Mouse (Mus musculus) liver, embryonic 11.5 days (tissue): ENCODE measurements around the gene Tas2r118. TPM values are rescaled to one million over a fixed set of nuclear protein-coding genes. Genes with fewer than 3 reads are reported as not detected.

Source experiments
- ATAC-seq: fragments of 200-750 bp; cut with Nextera tagmentation; replicated peaks from 2 replicates; pipeline ENCODE4 v1.8.0; 2017; ENCODE audit warnings: moderate number of reproducible peaks, mild to moderate bottlenecking, moderate TSS enrichment, moderate library complexity; ENCODE audit not compliant: low FRiP score
- DNase-seq: peaks from one replicate; pipeline ENCODE4 v3.0.0-alpha.2; 2017; ENCODE audit warnings: low spot score
- H3K27ac ChIP-seq: fragments of 300-500 bp; sonication (generic); 2 replicates; pipeline ENCODE4 v1.5.1; 2014; ENCODE audit warnings: mild to moderate bottlenecking, low read depth, low read length, control low read depth
- H3K27me3 ChIP-seq: fragments of 300-500 bp; sonication (generic); replicated peaks from 2 replicates; pipeline ENCODE4 v1.6.1; 2014; ENCODE audit warnings: low read length, mixed read lengths; ENCODE audit not compliant: control insufficient read depth, insufficient read depth
- H3K36me3 ChIP-seq: fragments of 300-500 bp; sonication (generic); 2 replicates; pipeline ENCODE4 v1.6.1; 2014; ENCODE audit warnings: mild to moderate bottlenecking, low read length, moderate library complexity, mixed read lengths; ENCODE audit not compliant: control insufficient read depth, insufficient read depth
- H3K4me1 ChIP-seq: fragments of 300-500 bp; sonication (generic); replicated peaks from 2 replicates; pipeline ENCODE4 v1.6.1; 2014; ENCODE audit warnings: low read length, mixed read lengths; ENCODE audit not compliant: control insufficient read depth, insufficient read depth
- H3K4me2 ChIP-seq: fragments of 300-500 bp; sonication (generic); 2 replicates; pipeline ENCODE4 v1.6.1; 2014; ENCODE audit warnings: mild to moderate bottlenecking, control low read depth, moderate library complexity
- H3K4me3 ChIP-seq: fragments of 300-500 bp; sonication (generic); 2 replicates; pipeline ENCODE4 v1.5.1; 2014; ENCODE audit warnings: low read depth, low read length, control low read depth
- H3K9ac ChIP-seq: fragments of 300-500 bp; sonication (generic); 2 replicates; pipeline ENCODE4 v1.6.1; 2014; ENCODE audit warnings: low read depth, low read length, control low read depth
- H3K9me3 ChIP-seq: fragments of 300-500 bp; sonication (generic); 2 replicates; pipeline ENCODE4 v1.6.1; 2016; ENCODE audit warnings: low read length, inconsistent platforms, mixed read lengths; ENCODE audit not compliant: control insufficient read depth
- WGBS: fragments of 180-500 bp; shearing (Covaris S2); extraction: QIAGEN DNeasy Blood & Tissue Kit; methylation state at CpG from one replicate; pipeline ENCODE4 v1.1.7; 2014; 5-methylcytosine and 5-hydroxymethylcytosine counted together
- polyA plus RNA-seq: library from polyadenylated mRNA; unstranded; fragments of >200 nt; fragmentation: Nextera tagmentation; extraction: Ambion mirVana; gene quantifications from 2 replicates; pipeline ENCODE4 v1.2.1, GENCODE M21; 2014

The Tas2r118 gene
- not detected in 2 replicates for polyA plus RNA-seq

GRCm38 (mm10) chr6:23969960-23970359 is at the start of gene Tas2r118:
Gene Tas2r118 (minus strand): TSS chr6:23970060.
- no peaks in the 10 kb centered on the region for H3K4me1 ChIP-seq
- no peak within 1 kb of the TSS for H3K4me3 ChIP-seq
- no peaks in the 10 kb centered on the region for H3K36me3 ChIP-seq
- H3K9ac ChIP-seq, result no peak within 1 kb of the TSS
- H3K27ac ChIP-seq, result no peak within 1 kb of the TSS
- ATAC-seq (no peak), DNase-seq (no peak)
- WGBS, result 88% methylated on average over 5 of the region's 5 CpGs
- no peaks in the 10 kb centered on the region for H3K9me3 ChIP-seq
- H3K4me2 ChIP-seq, result no peak within 1 kb of the TSS
- H3K27me3 ChIP-seq, result no peaks in the 10 kb centered on the region

DNA sequence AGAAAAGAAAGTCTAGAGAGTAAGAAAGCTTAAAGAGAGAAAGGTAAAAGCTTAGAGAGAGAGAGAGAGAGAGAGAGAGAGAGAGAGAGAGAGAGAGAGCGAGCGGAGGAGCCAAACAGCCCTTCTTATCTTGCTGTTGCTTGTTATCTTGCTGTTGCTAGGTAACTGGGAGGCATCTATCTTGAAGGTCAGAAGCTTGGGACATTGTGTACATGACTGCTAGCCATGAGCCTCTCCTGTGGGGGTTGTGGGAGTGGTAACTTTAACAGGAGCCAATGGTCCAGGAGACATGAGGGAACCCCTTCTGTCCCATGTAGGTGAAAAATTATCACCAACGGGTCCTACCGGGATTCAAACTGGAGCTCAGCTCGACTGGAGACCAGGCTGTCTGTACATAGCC is 48.5 kb upstream of the Tas2r118 start:
- H3K36me3 ChIP-seq, result no peaks in the 10 kb centered on the region
- WGBS, result 59% methylated on average over 5 of the region's 5 CpGs
- no peaks in the 10 kb centered on the region for H3K4me1 ChIP-seq
- H3K27ac ChIP-seq, result no peak overlapping the region
- H3K9ac ChIP-seq, result no peak overlapping the region
- no peaks in the 10 kb centered on the region for H3K9me3 ChIP-seq
- H3K4me3 ChIP-seq, result no peak overlapping the region
- no peak for DNase-seq
- no peaks in the 10 kb centered on the region for H3K27me3 ChIP-seq
- H3K4me2 ChIP-seq, result no peak overlapping the region
- ATAC-seq, result no peak

GRCm38 (mm10) chr6:23993276-23993675 is 23.4 kb upstream of the Tas2r118 start:
- Histone ChIP-seq H3K4me2 (no peak overlapping the region), H3K4me3 (no peak overlapping the region), H3K27me3 (no peaks in the 10 kb centered on the region), H3K9me3 (no peaks in the 10 kb centered on the region), H3K4me1 (no peaks in the 10 kb centered on the region), H3K36me3 (no peaks in the 10 kb centered on the region), H3K9ac (no peak overlapping the region), H3K27ac (no peak overlapping the region)
- ATAC-seq, result no peak
- no peak for DNase-seq
- WGBS, result 79% methylated on average over 2 of the region's 2 CpGs

- Histone ChIP-seq H3K36me3 (no peaks in the 10 kb centered on the region), H3K4me3 (no peak overlapping the region), H3K9me3 (no peaks in the 10 kb centered on the region), H3K4me1 (no peaks in the 10 kb centered on the region), H3K27me3 (no peaks in the 10 kb centered on the region), H3K4me2 (no peak overlapping the region), H3K27ac (no peak overlapping the region), H3K9ac (no peak overlapping the region)
- WGBS, result 65% methylated on average over 3 of the region's 3 CpGs
- ATAC-seq (no peak), DNase-seq (no peak)
Observed at GRCm38 (mm10) chr6:23990687-23991387, 21.0 kb upstream of the Tas2r118 start.

DNA sequence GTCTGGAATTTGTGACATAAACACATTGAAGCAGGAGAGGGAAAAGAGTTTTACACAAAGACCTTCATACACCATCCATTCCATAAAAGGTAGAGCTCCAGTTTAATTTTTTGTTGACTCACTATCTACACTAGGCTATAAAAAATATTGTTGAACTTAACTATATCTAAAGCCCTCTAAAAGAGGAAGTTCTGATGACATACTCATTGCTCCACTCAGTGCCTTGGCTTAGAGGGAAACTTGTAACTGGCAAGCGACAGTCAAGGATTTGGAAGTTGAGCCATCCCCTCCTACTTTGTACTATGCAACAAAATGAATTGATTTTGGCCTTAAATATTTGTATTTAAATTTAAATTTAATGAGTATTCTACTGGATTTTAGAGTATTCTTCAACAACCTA is 16.4 kb upstream of the Tas2r118 start:
- H3K9me3 ChIP-seq, result no peaks in the 10 kb centered on the region
- DNase-seq, result no peak
- no peaks in the 10 kb centered on the region for H3K27me3 ChIP-seq
- no peak overlapping the region for H3K4me2 ChIP-seq
- H3K4me1 ChIP-seq, result no peaks in the 10 kb centered on the region
- WGBS, result 92% methylated on average over 1 of the region's 1 CpGs
- H3K36me3 ChIP-seq, result no peaks in the 10 kb centered on the region
- no peak overlapping the region for H3K9ac ChIP-seq
- H3K27ac ChIP-seq, result no peak overlapping the region
- no peak overlapping the region for H3K4me3 ChIP-seq
- no peak for ATAC-seq

- no peak for DNase-seq
- Histone ChIP-seq H3K4me1 (no peaks in the 10 kb centered on the region), H3K9me3 (no peaks in the 10 kb centered on the region), H3K27me3 (no peaks in the 10 kb centered on the region), H3K36me3 (no peaks in the 10 kb centered on the region), H3K4me2 (no peak overlapping the region), H3K4me3 (no peak overlapping the region), H3K9ac (no peak overlapping the region), H3K27ac (no peak overlapping the region)
- no peak for ATAC-seq
- 62% methylated on average over 2 of the region's 2 CpGs for WGBS
Observed at GRCm38 (mm10) chr6:23966980-23967379, 2.9 kb downstream of the Tas2r118 start.

- DNase-seq, result no peak
- Histone ChIP-seq H3K27me3 (no peaks in the 10 kb centered on the region), H3K4me3 (no peak overlapping the region), H3K36me3 (no peaks in the 10 kb centered on the region), H3K4me2 (no peak overlapping the region), H3K27ac (no peak overlapping the region), H3K9me3 (no peaks in the 10 kb centered on the region), H3K4me1 (no peaks in the 10 kb centered on the region), H3K9ac (no peak overlapping the region)
- 53% methylated on average over 3 of the region's 3 CpGs for WGBS
- ATAC-seq, result no peak
Observed at GRCm38 (mm10) chr6:23965925-23966324, 3.9 kb downstream of the Tas2r118 start.

DNA sequence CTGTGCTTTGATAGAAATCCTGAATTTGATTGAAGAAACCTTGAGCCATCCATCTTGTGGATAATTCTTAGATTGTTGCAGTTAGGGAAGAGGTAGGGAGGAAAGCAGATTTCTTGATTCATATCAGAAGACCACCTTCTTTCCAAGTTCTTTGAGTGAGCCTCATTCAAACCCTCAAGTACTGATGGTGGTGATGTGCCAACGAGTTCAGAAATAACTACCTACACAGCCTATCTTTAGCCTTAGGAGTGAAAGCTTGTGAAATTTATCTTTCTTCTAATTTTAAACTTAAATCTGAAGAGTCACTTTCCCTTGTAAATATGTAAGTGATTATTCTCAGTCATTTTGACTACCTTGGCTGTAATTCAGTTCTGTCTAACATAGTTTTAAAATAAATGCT is 6.1 kb downstream of the Tas2r118 start:
- H3K4me2 ChIP-seq, result no peak overlapping the region
- no peak overlapping the region for H3K4me3 ChIP-seq
- no peak overlapping the region for H3K27ac ChIP-seq
- ATAC-seq (no peak), DNase-seq (no peak)
- H3K9me3 ChIP-seq, result no peaks in the 10 kb centered on the region
- no peaks in the 10 kb centered on the region for H3K36me3 ChIP-seq
- WGBS, result 69% methylated on average over 1 of the region's 1 CpGs
- no peaks in the 10 kb centered on the region for H3K4me1 ChIP-seq
- H3K27me3 ChIP-seq, result no peaks in the 10 kb centered on the region
- H3K9ac ChIP-seq, result no peak overlapping the region

DNA sequence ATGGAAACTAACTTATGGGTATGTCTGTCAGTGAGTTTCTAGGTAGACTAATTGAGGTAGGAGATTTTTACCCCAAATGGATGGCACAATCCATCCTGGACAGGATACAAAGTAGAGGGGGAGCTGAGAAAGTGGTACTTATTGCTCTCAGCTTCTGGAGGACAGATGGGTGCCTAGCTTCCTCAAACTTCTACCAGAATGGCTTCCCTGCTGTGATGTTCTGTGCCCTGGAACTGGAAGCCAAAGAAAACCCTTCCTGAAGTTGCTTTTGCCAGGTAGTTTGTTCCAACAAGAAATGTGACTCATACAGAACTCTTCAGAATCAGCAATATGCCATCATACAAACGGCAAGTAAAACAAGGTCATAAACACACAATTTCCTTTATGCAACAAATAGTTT is 29.1 kb downstream of the Tas2r118 start:
- Histone ChIP-seq H3K36me3 (no peaks in the 10 kb centered on the region), H3K4me2 (no peak overlapping the region), H3K4me1 (no peaks in the 10 kb centered on the region), H3K9me3 (no peaks in the 10 kb centered on the region), H3K9ac (no peak overlapping the region), H3K27ac (no peak overlapping the region), H3K27me3 (no peaks in the 10 kb centered on the region), H3K4me3 (no peak overlapping the region)
- WGBS, result 73% methylated on average over 1 of the region's 1 CpGs
- DNase-seq (no peak), ATAC-seq (no peak)
